Mouse (Mus musculus): ENCODE measurements around the gene Wnt8b.

DNA sequence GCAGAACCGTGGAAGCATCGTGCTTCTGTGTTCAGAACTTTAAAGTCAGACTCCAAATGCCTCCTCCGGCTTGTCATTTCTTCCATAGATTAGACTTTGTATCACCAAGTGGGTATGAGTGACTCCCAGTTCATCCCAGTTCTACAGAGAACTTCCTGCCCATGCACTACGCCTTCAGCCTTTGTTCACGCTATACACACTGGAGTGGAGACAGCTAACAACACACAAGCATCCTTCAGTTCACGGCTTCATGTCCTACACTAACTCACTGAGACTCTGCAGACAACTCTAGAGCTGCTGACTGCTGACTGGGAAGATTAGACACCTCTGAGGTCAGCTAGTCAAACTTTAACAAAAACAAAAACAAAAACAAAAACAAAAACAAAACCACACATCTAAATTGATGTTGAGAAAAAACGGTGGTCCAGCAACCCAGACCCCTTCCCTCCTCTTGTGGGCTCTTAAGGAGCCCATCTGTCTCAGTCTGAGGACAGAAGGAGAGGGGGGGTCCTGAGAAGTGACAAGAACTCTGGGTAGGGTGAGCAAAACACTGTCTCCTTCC lies 20.7 kb downstream of the Wnt8b start:
- no peak for TF ChIP-seq TAL1 (IDR thresholded peaks at IDR 0.05; ENCODE audit: low read length)
- TF ChIP-seq GATA1 (IDR thresholded peaks at IDR 0.05; ENCODE audit: low read length): no peak
